Mouse (Mus musculus): ENCODE measurements at regions not wholly inside any gene's neighbourhood (a gene's known extent, or its start where the extent isn't known, plus 50 kb on each side); places are given as distances from the start of the nearest gene placed in this dataset.

- no peak for DNase-seq (ENCODE audit: extremely low spot score, low read depth, low spot score)
Observed at GRCm38 (mm10) chr15:96119240-96119639, 168.1 kb upstream of the Arid2 start.

GRCm38 (mm10) chr15:96124397-96124796 is 162.9 kb upstream of the Arid2 start:
- no peak for DNase-seq (ENCODE audit: extremely low spot score, low read depth, low spot score)

- no peak for DNase-seq (ENCODE audit: extremely low spot score, low read depth, low spot score)
Observed at GRCm38 (mm10) chr15:96129699-96130098, 157.6 kb upstream of the Arid2 start.

GRCm38 (mm10) chr15:96130531-96130930 is 156.8 kb upstream of the Arid2 start:
- no peak for DNase-seq (ENCODE audit: extremely low spot score, low read depth, low spot score)

- no peak for DNase-seq (ENCODE audit: extremely low spot score, low read depth, low spot score)
Observed at GRCm38 (mm10) chr15:96131582-96132091, 155.7 kb upstream of the Arid2 start.

GRCm38 (mm10) chr15:96132636-96133035 is 154.7 kb upstream of the Arid2 start:
- DNase-seq (ENCODE audit: extremely low spot score, low read depth, low spot score), result no peak

GRCm38 (mm10) chr15:96135250-96135731 is 152.0 kb upstream of the Arid2 start:
- no peak for DNase-seq (ENCODE audit: extremely low spot score, low read depth, low spot score)

- no peak for DNase-seq (ENCODE audit: extremely low spot score, low read depth, low spot score)
Observed at GRCm38 (mm10) chr15:96135816-96136215, 151.5 kb upstream of the Arid2 start.

GRCm38 (mm10) chr15:96137534-96137933 is 149.8 kb upstream of the Arid2 start:
- no peak for DNase-seq (ENCODE audit: extremely low spot score, low read depth, low spot score)

- no peak for DNase-seq (ENCODE audit: extremely low spot score, low read depth, low spot score)
Observed at GRCm38 (mm10) chr15:96137945-96138344, 149.4 kb upstream of the Arid2 start.

- DNase-seq (ENCODE audit: extremely low spot score, low read depth, low spot score), result no peak
Observed at GRCm38 (mm10) chr15:96153489-96153888, 133.8 kb upstream of the Arid2 start.

GRCm38 (mm10) chr15:96158321-96158720 is 129.0 kb upstream of the Arid2 start:
- DNase-seq (ENCODE audit: extremely low spot score, low read depth, low spot score), result no peak

GRCm38 (mm10) chr15:96164771-96165431 is 122.4 kb upstream of the Arid2 start:
- no peak for DNase-seq (ENCODE audit: extremely low spot score, low read depth, low spot score)

GRCm38 (mm10) chr15:96167256-96167655 is 120.1 kb upstream of the Arid2 start:
- no peak for DNase-seq (ENCODE audit: extremely low spot score, low read depth, low spot score)

GRCm38 (mm10) chr15:96169726-96170467 is 117.4 kb upstream of the Arid2 start:
- no peak for DNase-seq (ENCODE audit: extremely low spot score, low read depth, low spot score)

GRCm38 (mm10) chr15:96170986-96171769 is 116.1 kb upstream of the Arid2 start:
- DNase-seq (ENCODE audit: extremely low spot score, low read depth, low spot score), result no peak

- DNase-seq (ENCODE audit: extremely low spot score, low read depth, low spot score), result no peak
Observed at GRCm38 (mm10) chr15:96177911-96178310, 109.4 kb upstream of the Arid2 start.

GRCm38 (mm10) chr15:96178374-96179109 is 108.8 kb upstream of the Arid2 start:
- DNase-seq (ENCODE audit: extremely low spot score, low read depth, low spot score), result no peak

GRCm38 (mm10) chr15:96179511-96179910 is 107.8 kb upstream of the Arid2 start:
- DNase-seq (ENCODE audit: extremely low spot score, low read depth, low spot score), result no peak

GRCm38 (mm10) chr15:96180036-96180435 is 107.3 kb upstream of the Arid2 start:
- DNase-seq (ENCODE audit: extremely low spot score, low read depth, low spot score), result no peak

- DNase-seq (ENCODE audit: extremely low spot score, low read depth, low spot score), result no peak
Observed at GRCm38 (mm10) chr15:96180977-96181376, 106.3 kb upstream of the Arid2 start.
